Mouse (Mus musculus): ENCODE measurements around the gene Ddx39b. TPM values are rescaled to one million over a fixed set of nuclear protein-coding genes. Genes with fewer than 3 reads are reported as not detected.

The Ddx39b gene
- polyA plus RNA-seq, 1 experiment from 2014 or later: 467 TPM

DNA sequence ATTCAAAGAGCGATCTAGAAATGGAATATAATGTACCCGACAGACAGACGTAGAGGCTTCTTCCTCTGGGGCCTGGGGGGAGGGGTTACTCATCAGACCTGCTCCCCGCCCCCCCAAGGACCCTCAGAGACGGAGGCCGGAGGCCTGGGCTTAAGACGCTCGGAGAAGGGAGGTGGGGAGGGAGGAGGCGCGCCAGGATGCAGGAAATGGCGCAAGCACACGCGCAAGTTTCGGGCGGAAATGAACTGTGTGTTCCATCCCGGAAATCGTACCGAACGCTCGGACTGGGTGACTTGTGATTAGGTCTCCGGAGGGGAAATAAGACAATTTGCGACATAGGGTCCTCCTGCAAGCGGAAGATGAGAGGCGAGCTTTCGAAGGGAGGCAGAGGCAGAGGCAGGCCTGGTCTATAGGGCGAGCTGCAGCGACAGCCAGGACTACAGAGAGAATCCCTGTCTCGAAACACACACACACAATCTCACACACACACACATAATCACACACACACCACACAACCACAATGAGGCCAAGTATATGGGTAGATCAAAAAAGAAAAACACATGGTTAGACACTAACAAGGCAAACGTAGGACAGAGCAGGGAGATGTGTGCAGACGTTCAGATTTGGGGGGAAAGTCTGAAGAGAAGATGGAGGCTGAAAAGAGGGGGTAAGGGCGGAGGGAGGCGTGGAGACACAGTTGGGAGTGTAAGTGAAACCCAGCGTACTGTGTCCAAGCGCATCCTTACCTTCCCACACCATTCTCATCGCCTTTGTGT, 5.7 kb upstream of the Ddx39b start, which contains the start of gene Nfkbil1:
Gene Nfkbil1, minus strand, starts transcription at position 179 of the 776 bp plus-strand sequence.
- Histone ChIP-seq H3K4me1 (ENCODE audit: control insufficient read depth, insufficient read depth, low read length) (peaks cover 35% of the 10 kb centered on the region), H3K4me2 (replicated peaks; ENCODE audit: low read depth, low read length) (peak within 1 kb of the TSS; percentile 74), H3K9ac (replicated peaks; ENCODE audit: low read depth, low read length) (peak within 1 kb of the TSS; percentile 81), H3K9me3 (ENCODE audit: control insufficient read depth, low read depth, low read length) (no peaks in the 10 kb centered on the region), H3K4me3 (ENCODE audit: low read depth, low read length) (peak within 1 kb of the TSS; percentile 51), H3K36me3 (ENCODE audit: control insufficient read depth, insufficient read depth, low read length) (peaks cover 7% of the 10 kb centered on the region; the same call in 1 of the 2 replicates), H3K27me3 (ENCODE audit: control insufficient read depth, insufficient read depth, low read length) (no peaks in the 10 kb centered on the region), H3K27ac (ENCODE audit: low read length) (peak within 1 kb of the TSS; percentile 98)
- ATAC-seq (ENCODE audit: insufficient number of reproducible peaks, insufficient read depth, low FRiP score, low read depth): peak; percentile 88
- under 1% methylated on average over 35 of the region's 35 CpGs for WGBS

DNA sequence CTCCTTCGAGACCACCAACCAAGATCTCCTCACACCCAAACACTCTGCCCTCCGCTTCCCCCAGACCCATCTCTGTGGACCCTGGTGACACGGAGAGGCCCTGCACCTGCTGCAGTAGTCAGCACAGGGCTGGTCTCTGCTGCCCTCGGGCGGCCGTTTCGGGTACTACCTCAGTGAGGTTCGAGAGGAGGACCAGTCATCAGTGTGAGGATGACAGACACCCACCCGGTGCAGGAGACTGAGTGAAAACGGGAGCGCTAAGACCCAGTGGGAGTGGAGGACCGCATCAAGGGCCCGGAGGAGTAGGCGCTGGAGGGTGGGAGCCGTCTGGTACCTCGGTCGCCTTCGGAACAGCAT, 5.2 kb upstream of the Ddx39b start:
- H3K9ac ChIP-seq (replicated peaks; ENCODE audit: low read depth, low read length): peak overlapping the region; percentile 81; the same call in 1 of the 2 replicates
- H3K36me3 ChIP-seq (ENCODE audit: control insufficient read depth, insufficient read depth, low read length): 0 out of 2 replicates have a peak, but pooled peaks cover 1% of the 10 kb centered on the region
- ATAC-seq (ENCODE audit: insufficient number of reproducible peaks, insufficient read depth, low FRiP score, low read depth): peak; percentile 67
- H3K4me2 ChIP-seq (replicated peaks; ENCODE audit: low read depth, low read length): peak overlapping the region; percentile 74
- peaks cover 33% of the 10 kb centered on the region for H3K4me1 ChIP-seq (ENCODE audit: control insufficient read depth, insufficient read depth, low read length)
- H3K27ac ChIP-seq (ENCODE audit: low read length): peak overlapping the region; percentile 98
- WGBS: under 1% methylated on average over 18 of the region's 18 CpGs
- H3K4me3 ChIP-seq (ENCODE audit: low read depth, low read length): peak overlapping the region; percentile 51
- no peaks in the 10 kb centered on the region for H3K27me3 ChIP-seq (ENCODE audit: control insufficient read depth, insufficient read depth, low read length)
- no peaks in the 10 kb centered on the region for H3K9me3 ChIP-seq (ENCODE audit: control insufficient read depth, low read depth, low read length)

DNA sequence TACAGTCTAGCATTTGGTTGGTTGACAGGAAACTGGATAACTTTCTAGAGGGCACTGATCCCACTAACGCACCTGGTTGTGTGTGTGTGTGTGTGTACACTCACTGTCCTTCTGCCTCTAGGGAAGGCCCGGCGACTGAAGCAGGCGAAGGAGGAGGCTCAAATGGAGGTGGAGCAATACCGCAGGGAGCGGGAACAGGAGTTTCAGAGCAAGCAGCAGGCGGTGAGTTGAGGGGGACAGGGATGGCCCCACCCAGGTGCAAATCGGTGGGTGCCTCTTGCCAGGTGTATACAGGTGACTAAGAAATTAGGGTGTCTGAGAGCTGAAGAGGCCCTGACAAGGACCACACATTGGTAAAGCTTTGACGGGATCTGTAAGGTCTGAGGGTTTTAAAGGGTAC, 4.5 kb upstream of the Ddx39b start:
- no peak for ATAC-seq (ENCODE audit: insufficient number of reproducible peaks, insufficient read depth, low FRiP score, low read depth)
- Histone ChIP-seq H3K27ac (ENCODE audit: low read length) (no peak overlapping the region), H3K36me3 (ENCODE audit: control insufficient read depth, insufficient read depth, low read length) (no peaks in the 10 kb centered on the region), H3K4me1 (ENCODE audit: control insufficient read depth, insufficient read depth, low read length) (peaks cover 33% of the 10 kb centered on the region), H3K4me2 (replicated peaks; ENCODE audit: low read depth, low read length) (no peak overlapping the region), H3K9me3 (ENCODE audit: control insufficient read depth, low read depth, low read length) (no peaks in the 10 kb centered on the region), H3K9ac (replicated peaks; ENCODE audit: low read depth, low read length) (no peak overlapping the region), H3K27me3 (ENCODE audit: control insufficient read depth, insufficient read depth, low read length) (no peaks in the 10 kb centered on the region), H3K4me3 (ENCODE audit: low read depth, low read length) (no peak overlapping the region)
- WGBS: 78% methylated on average over 9 of the region's 9 CpGs

DNA sequence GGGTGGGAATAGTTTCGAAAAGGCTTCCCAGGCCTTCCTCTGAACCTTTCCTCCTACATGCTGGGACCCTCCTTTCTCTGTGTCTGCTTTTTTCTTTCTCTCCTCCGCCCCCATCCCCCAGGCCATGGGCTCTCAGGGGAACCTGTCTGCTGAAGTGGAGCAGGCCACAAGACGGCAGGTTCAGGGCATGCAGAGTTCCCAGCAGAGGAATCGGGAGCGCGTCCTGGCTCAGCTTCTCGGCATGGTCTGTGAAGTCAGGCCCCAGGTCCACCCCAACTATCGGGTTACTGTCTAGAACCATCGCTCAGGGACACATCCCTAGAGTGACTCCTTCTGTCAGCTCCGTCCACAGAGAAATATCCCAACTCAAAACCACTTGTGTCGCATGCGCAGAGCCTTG, 4.0 kb upstream of the Ddx39b start:
- Histone ChIP-seq H3K4me1 (ENCODE audit: control insufficient read depth, insufficient read depth, low read length) (peaks cover 28% of the 10 kb centered on the region), H3K4me2 (replicated peaks; ENCODE audit: low read depth, low read length) (no peak overlapping the region), H3K27ac (ENCODE audit: low read length) (no peak overlapping the region), H3K36me3 (ENCODE audit: control insufficient read depth, insufficient read depth, low read length) (no peaks in the 10 kb centered on the region), H3K4me3 (ENCODE audit: low read depth, low read length) (no peak overlapping the region), H3K9ac (replicated peaks; ENCODE audit: low read depth, low read length) (no peak overlapping the region), H3K9me3 (ENCODE audit: control insufficient read depth, low read depth, low read length) (no peaks in the 10 kb centered on the region), H3K27me3 (ENCODE audit: control insufficient read depth, insufficient read depth, low read length) (no peaks in the 10 kb centered on the region)
- 89% methylated on average over 12 of the region's 12 CpGs for WGBS
- no peak for ATAC-seq (ENCODE audit: insufficient number of reproducible peaks, insufficient read depth, low FRiP score, low read depth)

DNA sequence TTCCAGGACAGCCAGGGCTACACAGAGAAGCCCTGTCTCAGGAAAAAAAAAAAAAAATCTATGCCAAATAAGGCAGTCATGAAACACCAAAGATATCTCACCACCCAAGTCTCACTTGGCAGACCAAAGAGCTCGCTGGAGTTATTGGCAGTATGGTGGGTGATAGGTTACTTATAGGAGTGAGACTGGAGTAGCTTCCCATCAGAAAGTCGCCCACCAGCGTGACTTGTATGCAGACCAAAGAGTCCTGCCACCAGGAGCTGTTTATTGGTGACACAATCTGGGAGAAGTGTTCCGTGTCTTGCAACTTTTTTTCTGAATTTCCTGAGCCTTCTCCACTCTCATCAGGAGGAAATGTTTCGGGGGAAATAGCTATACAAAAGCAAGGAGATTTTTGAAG, 1.8 kb upstream of the Ddx39b start:
- no peak overlapping the region for H3K4me2 ChIP-seq (replicated peaks; ENCODE audit: low read depth, low read length)
- H3K27ac ChIP-seq (ENCODE audit: low read length): peak overlapping the region; percentile 98; the same call in 1 of the 2 replicates
- peaks cover 17% of the 10 kb centered on the region for H3K36me3 ChIP-seq (ENCODE audit: control insufficient read depth, insufficient read depth, low read length)
- no peak overlapping the region for H3K4me3 ChIP-seq (ENCODE audit: low read depth, low read length)
- no peak for ATAC-seq (ENCODE audit: insufficient number of reproducible peaks, insufficient read depth, low FRiP score, low read depth)
- 78% methylated on average over 5 of the region's 5 CpGs for WGBS
- no peaks in the 10 kb centered on the region for H3K27me3 ChIP-seq (ENCODE audit: control insufficient read depth, insufficient read depth, low read length)
- H3K4me1 ChIP-seq (ENCODE audit: control insufficient read depth, insufficient read depth, low read length): peaks cover 23% of the 10 kb centered on the region
- H3K9me3 ChIP-seq (ENCODE audit: control insufficient read depth, low read depth, low read length): no peaks in the 10 kb centered on the region
- H3K9ac ChIP-seq (replicated peaks; ENCODE audit: low read depth, low read length): no peak overlapping the region

DNA sequence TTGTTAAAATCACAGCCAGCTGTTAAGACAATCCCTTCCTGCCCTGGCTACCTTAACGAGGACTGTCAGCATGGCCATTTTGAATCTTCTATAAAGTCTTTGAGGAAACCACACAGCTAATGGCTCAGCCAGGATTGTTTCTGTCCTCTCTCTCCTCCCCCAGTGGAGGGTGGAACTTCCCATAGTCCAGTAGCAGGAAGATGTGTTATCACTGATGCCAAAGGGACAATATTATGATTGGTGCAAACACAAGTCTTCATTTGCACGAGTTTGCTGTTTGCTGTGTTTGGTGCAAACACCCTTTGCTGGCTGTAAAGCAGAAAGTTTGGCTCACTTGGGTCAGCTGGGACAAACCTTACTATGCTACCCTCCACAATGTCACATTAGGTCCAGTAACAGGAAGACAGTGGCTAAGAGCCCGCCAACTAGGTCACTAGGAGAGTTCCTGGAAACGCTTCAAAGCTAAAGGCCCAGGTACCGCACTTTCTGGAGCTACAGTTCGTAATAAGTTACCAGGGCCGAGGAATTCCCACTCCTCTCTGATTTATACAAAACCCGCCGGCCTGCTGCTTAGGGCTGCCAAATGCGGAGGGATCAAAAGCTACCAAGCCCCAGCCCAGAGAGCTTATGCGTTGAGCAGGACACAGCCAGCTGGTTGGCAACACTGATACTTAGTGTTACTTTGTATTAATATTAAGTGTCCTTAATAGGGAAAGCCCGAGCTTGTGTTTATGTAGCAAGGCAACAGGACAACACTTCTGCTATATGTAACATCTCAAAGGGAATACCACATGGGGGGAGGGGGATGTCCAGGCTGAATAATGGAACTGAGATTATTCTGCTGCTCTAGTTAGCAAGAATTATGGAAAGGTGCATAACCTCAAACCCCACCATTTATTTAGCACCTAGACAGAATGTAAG, 902 bp upstream of the Ddx39b start:
- 25% methylated on average over 12 of the region's 12 CpGs for WGBS
- Histone ChIP-seq H3K27ac (ENCODE audit: low read length) (peak overlapping the region; percentile 98), H3K9ac (replicated peaks; ENCODE audit: low read depth, low read length) (peak overlapping the region; percentile 37), H3K36me3 (ENCODE audit: control insufficient read depth, insufficient read depth, low read length) (peaks cover 26% of the 10 kb centered on the region), H3K9me3 (ENCODE audit: control insufficient read depth, low read depth, low read length) (no peaks in the 10 kb centered on the region), H3K27me3 (ENCODE audit: control insufficient read depth, insufficient read depth, low read length) (no peaks in the 10 kb centered on the region), H3K4me1 (ENCODE audit: control insufficient read depth, insufficient read depth, low read length) (peaks cover 27% of the 10 kb centered on the region), H3K4me3 (ENCODE audit: low read depth, low read length) (peak overlapping the region; percentile 92), H3K4me2 (replicated peaks; ENCODE audit: low read depth, low read length) (peak overlapping the region; percentile 47)
- 0 out of 2 replicates have a peak, but pooled peaks have one; percentile 1 for ATAC-seq (ENCODE audit: insufficient number of reproducible peaks, insufficient read depth, low FRiP score, low read depth)

DNA sequence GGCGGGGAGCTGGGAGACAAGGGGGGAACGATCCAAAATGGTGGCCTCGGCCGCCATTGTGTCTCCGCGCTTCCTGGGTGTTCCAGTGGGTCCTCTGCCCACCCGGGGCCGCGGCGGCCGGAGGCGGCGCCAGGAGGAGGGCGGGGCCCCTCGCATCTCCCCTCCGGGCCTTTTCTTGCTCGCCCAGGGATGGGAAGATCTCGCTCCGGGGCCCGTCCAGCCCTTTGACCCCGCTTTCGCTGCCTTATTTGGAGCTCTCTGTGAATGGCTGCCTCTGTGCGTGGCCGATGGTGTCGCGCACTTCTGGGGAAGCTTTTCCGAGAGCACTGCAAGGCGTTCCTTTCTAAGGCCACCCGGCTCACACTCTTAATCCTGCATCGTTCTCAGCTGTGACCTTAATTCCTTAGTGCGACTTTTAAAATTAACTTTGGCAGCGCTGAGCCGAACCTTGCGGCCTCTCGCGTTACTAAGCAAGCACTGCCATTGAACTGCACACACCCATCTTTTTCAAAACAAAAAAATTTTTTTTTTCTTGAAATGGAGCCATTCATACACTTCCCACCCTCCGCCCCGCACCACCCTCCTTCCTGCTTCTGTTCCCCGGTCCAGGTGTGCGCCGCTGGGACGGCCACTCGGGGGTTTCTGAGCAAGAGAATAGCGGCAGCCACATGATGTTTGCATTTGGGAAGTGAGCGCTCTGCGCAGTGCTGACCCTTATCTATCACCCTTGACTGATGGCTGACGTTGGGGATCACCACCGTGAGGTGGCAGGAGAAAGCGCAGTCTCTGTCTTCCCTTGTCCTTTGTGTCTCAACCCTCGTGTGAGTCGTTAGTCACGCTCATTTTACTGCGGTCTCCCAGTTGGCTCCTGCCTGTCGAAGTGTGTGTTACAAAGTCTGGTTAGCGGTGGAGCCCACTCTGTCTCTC, 732 bp downstream of the Ddx39b start:
- H3K9me3 ChIP-seq (ENCODE audit: control insufficient read depth, low read depth, low read length): no peaks in the 10 kb centered on the region

More for the DNA sequence above, 732 bp downstream of the Ddx39b start:
- peak; percentile 48; the same call in 1 of the 2 replicates for ATAC-seq (ENCODE audit: insufficient number of reproducible peaks, insufficient read depth, low FRiP score, low read depth)
- H3K27me3 ChIP-seq (ENCODE audit: control insufficient read depth, insufficient read depth, low read length): no peaks in the 10 kb centered on the region
- under 1% methylated on average over 50 of the region's 55 CpGs for WGBS
- peak overlapping the region; percentile 98 for H3K27ac ChIP-seq (ENCODE audit: low read length)
- H3K4me3 ChIP-seq (ENCODE audit: low read depth, low read length): peak overlapping the region; percentile 92
- H3K4me2 ChIP-seq (replicated peaks; ENCODE audit: low read depth, low read length): peak overlapping the region; percentile 93
- H3K36me3 ChIP-seq (ENCODE audit: control insufficient read depth, insufficient read depth, low read length): peaks cover 42% of the 10 kb centered on the region
- peak overlapping the region; percentile 95 for H3K9ac ChIP-seq (replicated peaks; ENCODE audit: low read depth, low read length)
- peaks cover 27% of the 10 kb centered on the region for H3K4me1 ChIP-seq (ENCODE audit: control insufficient read depth, insufficient read depth, low read length)
